Mouse (Mus musculus): ENCODE measurements around the gene Slc16a9. TPM values are rescaled to one million over a fixed set of nuclear protein-coding genes. Genes with fewer than 3 reads are reported as not detected.

Slc16a9 gene
- polyA plus RNA-seq, 1 experiment from 2014 or later: 0.55 TPM

DNA sequence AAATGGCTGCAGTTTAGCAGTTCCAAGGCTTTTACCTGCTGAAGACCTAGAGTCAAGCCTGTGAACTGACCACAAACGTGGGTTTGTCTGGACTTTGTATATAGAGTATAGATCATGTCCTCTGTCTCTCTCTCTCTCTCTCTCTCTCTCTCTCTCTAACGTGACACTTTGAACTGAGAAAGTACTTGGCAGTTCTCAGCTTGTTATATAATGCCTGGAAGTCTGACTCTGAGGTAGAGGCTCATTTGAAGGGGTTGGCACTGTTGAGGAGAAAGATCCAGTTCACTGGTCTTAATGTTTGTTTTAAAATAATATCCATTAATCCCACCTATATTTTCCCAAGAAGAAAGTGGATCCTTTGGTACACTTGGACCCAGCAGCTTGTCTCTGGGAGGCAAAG is 7.0 kb upstream of the Slc16a9 start:
- Histone ChIP-seq H3K27ac (ENCODE audit: low read length) (no peak overlapping the region), H3K9me3 (replicated peaks; ENCODE audit: control insufficient read depth, low read length) (no peaks in the 10 kb centered on the region), H3K4me1 (ENCODE audit: control insufficient read depth, low read depth, low read length) (no peaks in the 10 kb centered on the region), H3K9ac (ENCODE audit: low read depth, low read length) (no peak overlapping the region), H3K4me2 (ENCODE audit: low read depth, low read length) (no peak overlapping the region), H3K27me3 (ENCODE audit: control insufficient read depth, insufficient read depth, low read depth, low read length) (no peaks in the 10 kb centered on the region), H3K36me3 (ENCODE audit: control insufficient read depth, insufficient read depth) (no peaks in the 10 kb centered on the region), H3K4me3 (ENCODE audit: low read depth, low read length) (no peak overlapping the region)
- no peak for ATAC-seq (ENCODE audit: low read depth)
- WGBS (ENCODE audit: insufficient replicate concordance): 39% methylated on average over 2 of the region's 2 CpGs

DNA sequence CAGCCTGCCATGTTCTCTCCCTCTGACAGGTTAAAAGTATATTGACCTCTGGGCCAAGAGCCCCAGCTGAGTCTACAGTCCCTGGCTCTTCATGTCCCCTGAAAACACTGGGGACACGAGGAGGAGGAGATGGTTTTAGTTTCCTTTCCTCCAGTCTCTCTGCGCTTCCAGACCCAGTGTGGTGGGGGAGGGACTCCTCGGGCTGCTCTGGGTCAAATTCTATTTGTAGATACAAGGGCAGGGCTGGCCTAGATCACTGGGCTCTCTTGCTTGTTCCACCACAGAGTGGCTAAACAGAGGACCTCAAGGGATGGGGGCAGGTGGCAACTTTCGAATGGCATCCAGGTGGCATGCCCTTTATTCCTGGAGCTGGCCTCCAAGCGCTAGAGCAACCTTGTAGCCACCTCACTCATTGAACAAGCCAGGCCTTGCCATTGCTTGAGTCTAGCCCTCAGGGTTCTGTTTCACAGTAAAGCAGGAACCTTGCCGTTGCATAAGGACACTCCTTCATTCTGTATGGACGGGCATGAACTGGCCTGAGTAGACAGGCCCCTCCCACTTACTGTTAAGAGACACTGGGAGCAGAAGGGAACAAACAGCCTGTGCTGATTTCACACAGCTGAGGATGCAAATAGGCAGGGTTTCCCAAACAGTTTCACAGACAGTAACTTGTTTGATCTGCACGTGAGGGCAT is 2.0 kb upstream of the Slc16a9 start:
- no peak overlapping the region for H3K4me3 ChIP-seq (ENCODE audit: low read depth, low read length)
- H3K9ac ChIP-seq (ENCODE audit: low read depth, low read length): no peak overlapping the region
- H3K9me3 ChIP-seq (replicated peaks; ENCODE audit: control insufficient read depth, low read length): no peaks in the 10 kb centered on the region
- peaks cover 27% of the 10 kb centered on the region for H3K27me3 ChIP-seq (ENCODE audit: control insufficient read depth, insufficient read depth, low read depth, low read length)
- H3K4me1 ChIP-seq (ENCODE audit: control insufficient read depth, low read depth, low read length): no peaks in the 10 kb centered on the region
- no peaks in the 10 kb centered on the region for H3K36me3 ChIP-seq (ENCODE audit: control insufficient read depth, insufficient read depth)
- no peak overlapping the region for H3K4me2 ChIP-seq (ENCODE audit: low read depth, low read length)
- 35% methylated on average over 8 of the region's 8 CpGs for WGBS (ENCODE audit: insufficient replicate concordance)
- 0 out of 2 replicates have a peak, but pooled peaks have one; percentile 41 for ATAC-seq (ENCODE audit: low read depth)
- H3K27ac ChIP-seq (ENCODE audit: low read length): no peak overlapping the region

DNA sequence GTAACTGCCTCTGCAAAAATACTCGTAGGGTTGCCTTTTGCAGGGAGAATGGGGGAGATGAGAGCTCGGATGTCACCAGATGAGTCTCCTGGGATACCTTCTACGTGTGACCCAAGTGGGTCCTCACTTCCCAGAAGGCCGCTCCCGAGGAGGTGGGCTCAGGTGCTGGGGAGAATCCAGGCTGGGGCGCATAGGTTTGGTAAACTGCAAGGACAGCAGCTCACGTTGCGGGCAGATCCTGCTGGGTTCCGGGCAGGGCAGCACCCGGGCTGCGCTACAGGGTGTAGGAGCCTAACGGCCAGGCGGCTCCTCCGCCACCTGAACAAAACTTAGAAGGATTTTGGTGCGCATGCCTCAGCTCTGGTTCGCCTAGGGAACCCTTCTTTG is 652 bp downstream of the Slc16a9 start:
- WGBS (ENCODE audit: insufficient replicate concordance): 2% methylated on average over 16 of the region's 16 CpGs
- peak overlapping the region; percentile 67 for H3K4me2 ChIP-seq (ENCODE audit: low read depth, low read length)
- peaks cover 27% of the 10 kb centered on the region for H3K27me3 ChIP-seq (ENCODE audit: control insufficient read depth, insufficient read depth, low read depth, low read length)
- no peak for ATAC-seq (ENCODE audit: low read depth)
- no peak overlapping the region for H3K9ac ChIP-seq (ENCODE audit: low read depth, low read length)
- no peaks in the 10 kb centered on the region for H3K4me1 ChIP-seq (ENCODE audit: control insufficient read depth, low read depth, low read length)
- no peaks in the 10 kb centered on the region for H3K9me3 ChIP-seq (replicated peaks; ENCODE audit: control insufficient read depth, low read length)
- peak overlapping the region; percentile 57 for H3K4me3 ChIP-seq (ENCODE audit: low read depth, low read length)
- no peak overlapping the region for H3K27ac ChIP-seq (ENCODE audit: low read length)
- no peaks in the 10 kb centered on the region for H3K36me3 ChIP-seq (ENCODE audit: control insufficient read depth, insufficient read depth)

DNA sequence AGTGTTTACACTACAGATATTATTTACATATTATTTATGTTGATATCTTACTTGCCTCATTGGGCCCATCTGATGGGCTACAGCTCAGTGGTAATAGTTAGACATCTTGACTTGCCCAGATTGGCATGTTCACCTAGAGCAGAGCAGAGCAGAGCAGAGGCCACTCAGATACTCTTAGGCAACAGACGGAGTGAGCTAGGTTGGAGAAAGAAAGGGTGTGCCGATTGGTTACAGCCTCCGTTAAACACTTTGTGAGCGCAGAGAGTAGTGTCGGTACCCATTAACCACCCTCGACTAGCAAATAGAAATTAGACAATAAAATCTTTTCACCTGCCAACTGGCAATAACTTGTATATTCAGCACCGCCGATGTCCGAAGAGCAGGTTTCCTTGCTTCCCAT is 1.2 kb downstream of the Slc16a9 start:
- ATAC-seq (ENCODE audit: low read depth): no peak
- Histone ChIP-seq H3K36me3 (ENCODE audit: control insufficient read depth, insufficient read depth) (no peaks in the 10 kb centered on the region), H3K9ac (ENCODE audit: low read depth, low read length) (no peak overlapping the region), H3K4me2 (ENCODE audit: low read depth, low read length) (peak overlapping the region; percentile 67; the same call in 1 of the 2 replicates), H3K27ac (ENCODE audit: low read length) (no peak overlapping the region), H3K9me3 (replicated peaks; ENCODE audit: control insufficient read depth, low read length) (no peaks in the 10 kb centered on the region), H3K27me3 (ENCODE audit: control insufficient read depth, insufficient read depth, low read depth, low read length) (peaks cover 27% of the 10 kb centered on the region), H3K4me3 (ENCODE audit: low read depth, low read length) (no peak overlapping the region), H3K4me1 (ENCODE audit: control insufficient read depth, low read depth, low read length) (no peaks in the 10 kb centered on the region)
- WGBS (ENCODE audit: insufficient replicate concordance): 40% methylated on average over 9 of the region's 9 CpGs

DNA sequence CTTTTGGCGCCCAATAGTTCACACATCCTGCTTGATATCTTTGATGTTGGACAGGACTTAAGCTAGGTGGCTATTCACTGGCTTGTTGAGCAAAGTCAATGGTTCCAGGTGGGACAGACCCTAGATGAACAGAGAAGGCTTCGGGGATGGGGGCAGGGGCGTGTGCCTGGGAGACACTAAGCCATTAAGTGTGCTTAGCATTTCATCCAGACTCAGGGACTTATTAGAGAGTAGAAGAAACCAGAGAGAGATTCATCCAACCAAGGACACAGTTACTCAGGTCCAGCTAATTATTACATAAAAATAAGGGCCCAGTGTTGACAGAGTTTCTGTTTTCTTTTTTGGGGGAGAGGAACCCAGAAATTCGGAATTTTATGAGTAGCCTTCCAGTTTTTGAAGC is 5.5 kb downstream of the Slc16a9 start:
- H3K36me3 ChIP-seq (ENCODE audit: control insufficient read depth, insufficient read depth): no peaks in the 10 kb centered on the region
- H3K9me3 ChIP-seq (replicated peaks; ENCODE audit: control insufficient read depth, low read length): no peaks in the 10 kb centered on the region
- no peak for ATAC-seq (ENCODE audit: low read depth)
- no peak overlapping the region for H3K4me2 ChIP-seq (ENCODE audit: low read depth, low read length)
- no peak overlapping the region for H3K27ac ChIP-seq (ENCODE audit: low read length)
- no peak overlapping the region for H3K9ac ChIP-seq (ENCODE audit: low read depth, low read length)
- H3K27me3 ChIP-seq (ENCODE audit: control insufficient read depth, insufficient read depth, low read depth, low read length): peaks cover 10% of the 10 kb centered on the region
- no peaks in the 10 kb centered on the region for H3K4me1 ChIP-seq (ENCODE audit: control insufficient read depth, low read depth, low read length)
- H3K4me3 ChIP-seq (ENCODE audit: low read depth, low read length): no peak overlapping the region
- WGBS (ENCODE audit: insufficient replicate concordance): 65% methylated on average over 4 of the region's 4 CpGs

DNA sequence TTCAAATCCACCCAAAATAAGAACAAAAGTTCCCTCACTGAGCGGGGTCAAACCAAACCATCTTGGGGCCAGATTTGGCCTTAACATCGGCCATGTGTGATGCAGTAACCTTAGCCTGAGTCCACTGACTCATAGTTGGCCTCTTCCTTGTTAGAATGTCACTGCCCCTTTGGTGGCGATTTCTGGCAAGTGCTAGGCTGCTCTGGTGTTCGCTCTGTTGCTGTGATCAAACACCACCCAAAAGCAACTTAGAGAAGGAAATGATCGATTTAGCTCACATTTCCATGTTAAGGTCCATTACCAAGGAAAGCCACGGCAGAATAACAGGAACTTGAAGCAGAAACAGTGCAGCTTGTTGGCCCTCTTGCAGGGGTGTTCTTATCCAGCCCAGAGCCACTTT is 5.9 kb downstream of the Slc16a9 start:
- H3K9me3 ChIP-seq (replicated peaks; ENCODE audit: control insufficient read depth, low read length): no peaks in the 10 kb centered on the region
- 60% methylated on average over 6 of the region's 6 CpGs for WGBS (ENCODE audit: insufficient replicate concordance)
- H3K36me3 ChIP-seq (ENCODE audit: control insufficient read depth, insufficient read depth): no peaks in the 10 kb centered on the region
- H3K27me3 ChIP-seq (ENCODE audit: control insufficient read depth, insufficient read depth, low read depth, low read length): peaks cover 6% of the 10 kb centered on the region
- ATAC-seq (ENCODE audit: low read depth): no peak
- H3K9ac ChIP-seq (ENCODE audit: low read depth, low read length): no peak overlapping the region
- H3K4me3 ChIP-seq (ENCODE audit: low read depth, low read length): no peak overlapping the region
- H3K27ac ChIP-seq (ENCODE audit: low read length): no peak overlapping the region
- H3K4me2 ChIP-seq (ENCODE audit: low read depth, low read length): no peak overlapping the region
- H3K4me1 ChIP-seq (ENCODE audit: control insufficient read depth, low read depth, low read length): no peaks in the 10 kb centered on the region

DNA sequence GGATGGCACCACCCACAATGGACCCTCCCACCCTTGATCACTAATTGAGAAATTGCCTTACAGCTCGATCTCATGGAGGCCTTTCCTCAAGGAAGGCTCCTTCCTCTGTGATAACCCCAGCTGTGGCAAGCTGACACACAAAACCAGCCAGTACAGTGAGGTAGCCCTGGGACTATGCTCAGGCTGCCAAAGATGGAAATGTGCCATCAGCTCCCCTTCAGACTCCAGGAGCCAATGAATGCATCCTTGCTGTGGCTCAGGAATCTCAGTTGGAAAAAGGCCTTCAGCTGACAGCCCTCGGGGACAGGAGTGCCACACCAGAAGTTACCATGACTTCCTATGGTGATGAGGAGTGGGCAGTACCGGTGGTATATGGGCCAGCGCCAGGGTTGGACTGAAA is 9.8 kb downstream of the Slc16a9 start:
- 48% methylated on average over 4 of the region's 4 CpGs for WGBS (ENCODE audit: insufficient replicate concordance)
- Histone ChIP-seq H3K4me2 (ENCODE audit: low read depth, low read length) (no peak overlapping the region), H3K9me3 (replicated peaks; ENCODE audit: control insufficient read depth, low read length) (no peaks in the 10 kb centered on the region), H3K27ac (ENCODE audit: low read length) (no peak overlapping the region), H3K4me3 (ENCODE audit: low read depth, low read length) (no peak overlapping the region), H3K27me3 (ENCODE audit: control insufficient read depth, insufficient read depth, low read depth, low read length) (no peaks in the 10 kb centered on the region), H3K36me3 (ENCODE audit: control insufficient read depth, insufficient read depth) (no peaks in the 10 kb centered on the region), H3K9ac (ENCODE audit: low read depth, low read length) (no peak overlapping the region), H3K4me1 (ENCODE audit: control insufficient read depth, low read depth, low read length) (peaks cover 2% of the 10 kb centered on the region; the same call in 1 of the 2 replicates)
- no peak for ATAC-seq (ENCODE audit: low read depth)

DNA sequence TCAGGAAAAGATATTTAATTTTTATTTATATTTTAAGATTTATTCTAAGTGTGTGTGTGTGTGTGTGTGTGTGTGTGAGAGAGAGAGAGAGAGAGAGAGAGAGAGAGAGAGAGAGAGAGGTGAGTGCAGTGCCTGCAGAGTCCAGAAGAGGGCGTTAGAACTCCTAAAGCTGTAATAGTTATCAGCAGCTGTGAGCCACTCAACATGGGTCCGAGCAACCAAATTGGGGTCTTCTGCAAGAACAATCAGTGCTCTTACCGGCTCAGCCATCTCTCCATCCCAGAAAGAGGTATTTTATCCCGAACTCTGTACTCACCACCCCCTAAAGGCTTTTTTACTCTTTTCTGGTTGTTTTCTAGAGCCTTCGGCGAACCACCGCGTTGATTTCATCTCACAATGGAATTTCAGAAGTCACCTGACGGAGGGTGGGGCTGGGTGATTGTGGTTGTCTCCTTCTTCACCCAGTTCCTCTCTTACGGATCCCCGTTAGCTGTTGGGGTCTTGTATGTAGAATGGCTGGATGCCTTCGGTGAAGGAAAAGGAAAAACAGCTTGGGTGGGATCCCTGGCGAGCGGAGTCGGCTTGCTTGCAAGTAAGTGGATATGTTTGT is 10.8 kb downstream of the Slc16a9 start:
- Histone ChIP-seq H3K27ac (ENCODE audit: low read length) (no peak overlapping the region), H3K36me3 (ENCODE audit: control insufficient read depth, insufficient read depth) (no peaks in the 10 kb centered on the region), H3K27me3 (ENCODE audit: control insufficient read depth, insufficient read depth, low read depth, low read length) (no peaks in the 10 kb centered on the region), H3K9me3 (replicated peaks; ENCODE audit: control insufficient read depth, low read length) (no peaks in the 10 kb centered on the region), H3K4me2 (ENCODE audit: low read depth, low read length) (no peak overlapping the region), H3K9ac (ENCODE audit: low read depth, low read length) (no peak overlapping the region), H3K4me1 (ENCODE audit: control insufficient read depth, low read depth, low read length) (peaks cover 2% of the 10 kb centered on the region; the same call in 1 of the 2 replicates), H3K4me3 (ENCODE audit: low read depth, low read length) (no peak overlapping the region)
- no peak for ATAC-seq (ENCODE audit: low read depth)
- WGBS (ENCODE audit: insufficient replicate concordance): 69% methylated on average over 15 of the region's 15 CpGs

DNA sequence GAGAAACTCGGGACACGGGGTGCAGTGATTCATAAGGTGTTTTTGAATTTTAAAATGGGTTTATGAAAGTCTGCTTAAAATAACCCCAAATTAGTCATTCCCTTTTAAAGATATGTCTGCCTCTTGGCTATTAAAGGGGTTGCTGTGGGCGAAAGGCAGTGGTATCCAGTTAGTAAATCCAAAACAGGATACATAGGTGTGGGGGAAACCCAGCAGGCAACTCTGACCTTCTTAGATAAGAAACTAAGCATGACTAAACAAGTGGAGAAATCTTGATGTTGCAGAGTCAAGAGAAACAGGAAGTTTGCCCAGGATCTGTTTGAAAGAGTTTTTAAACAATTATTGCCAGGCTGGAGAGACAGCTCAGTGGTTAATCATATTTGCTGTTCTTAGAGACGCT is 12.1 kb downstream of the Slc16a9 start:
- Histone ChIP-seq H3K27ac (ENCODE audit: low read length) (no peak overlapping the region), H3K4me2 (ENCODE audit: low read depth, low read length) (no peak overlapping the region), H3K9me3 (replicated peaks; ENCODE audit: control insufficient read depth, low read length) (no peaks in the 10 kb centered on the region), H3K9ac (ENCODE audit: low read depth, low read length) (no peak overlapping the region), H3K27me3 (ENCODE audit: control insufficient read depth, insufficient read depth, low read depth, low read length) (no peaks in the 10 kb centered on the region), H3K36me3 (ENCODE audit: control insufficient read depth, insufficient read depth) (no peaks in the 10 kb centered on the region), H3K4me1 (ENCODE audit: control insufficient read depth, low read depth, low read length) (peaks cover 2% of the 10 kb centered on the region; the same call in 1 of the 2 replicates), H3K4me3 (ENCODE audit: low read depth, low read length) (no peak overlapping the region)
- no peak for ATAC-seq (ENCODE audit: low read depth)
- 19% methylated on average over 4 of the region's 4 CpGs for WGBS (ENCODE audit: insufficient replicate concordance)

Data from liver, embryonic 16.5 days (tissue).